Mouse (Mus musculus): ENCODE measurements around the gene Rps17. TPM values are rescaled to one million over a fixed set of nuclear protein-coding genes. Genes with fewer than 3 reads are reported as not detected.

The Rps17 gene
- 100 to 1,000 TPM; 621 to 626 TPM for total RNA-seq (2021)

DNA sequence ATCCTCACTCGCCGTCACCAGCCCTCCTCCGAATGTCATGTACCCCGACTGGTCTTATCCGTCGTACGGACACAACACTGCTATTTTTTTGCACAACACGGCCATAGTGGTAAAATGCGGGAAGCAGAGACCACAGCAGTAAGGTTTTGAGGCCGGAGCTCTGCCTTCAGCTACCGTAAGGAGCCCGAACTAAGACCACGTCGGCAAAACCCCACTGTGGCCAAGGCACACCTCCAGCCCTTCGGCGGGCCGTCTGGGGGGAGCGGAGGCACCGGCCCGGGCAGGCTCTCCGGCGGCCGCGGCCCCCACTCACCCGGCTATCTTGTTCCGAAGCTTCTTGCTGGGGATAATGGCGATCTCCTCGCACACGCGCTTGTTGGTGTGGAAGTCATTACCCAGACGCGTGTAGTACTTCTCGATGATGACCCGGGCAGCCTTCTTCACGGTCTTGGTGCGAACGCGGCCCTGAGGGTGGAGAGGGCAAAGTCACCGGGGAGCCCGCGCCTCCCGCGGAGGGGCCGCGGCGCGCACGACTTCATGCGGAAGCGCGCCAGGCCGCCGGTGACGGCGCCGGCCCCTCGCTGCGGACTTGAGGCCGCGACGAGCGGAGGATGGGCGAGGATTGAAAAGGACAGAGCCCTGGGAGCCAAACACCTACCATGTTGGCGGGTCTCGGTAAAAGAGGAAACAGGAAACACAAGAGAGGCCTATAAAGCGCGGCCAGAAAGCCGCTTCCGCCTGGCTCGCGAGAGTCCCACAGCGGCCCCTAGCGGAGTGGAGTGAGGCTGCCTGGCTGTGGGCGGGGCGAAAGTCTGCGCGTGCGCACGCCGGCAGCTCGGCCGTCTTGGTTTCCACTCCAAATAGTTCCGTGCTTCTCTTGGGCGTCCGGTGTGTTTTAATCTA is at the start of gene Rps17:
Gene Rps17 (minus strand): TSS at position 711 of the 903 bp plus-strand sequence.
- DNase-seq (ENCODE audit: extremely low spot score in 1 of 2, low spot score in 2 of 2): peak; percentile 95
- intact Hi-C loops (cut with DNase I): loop anchor here (5.0 kb wide), 1 partner anchor 228 kb away; the partner anchor contains the start of gene Whamm

DNA sequence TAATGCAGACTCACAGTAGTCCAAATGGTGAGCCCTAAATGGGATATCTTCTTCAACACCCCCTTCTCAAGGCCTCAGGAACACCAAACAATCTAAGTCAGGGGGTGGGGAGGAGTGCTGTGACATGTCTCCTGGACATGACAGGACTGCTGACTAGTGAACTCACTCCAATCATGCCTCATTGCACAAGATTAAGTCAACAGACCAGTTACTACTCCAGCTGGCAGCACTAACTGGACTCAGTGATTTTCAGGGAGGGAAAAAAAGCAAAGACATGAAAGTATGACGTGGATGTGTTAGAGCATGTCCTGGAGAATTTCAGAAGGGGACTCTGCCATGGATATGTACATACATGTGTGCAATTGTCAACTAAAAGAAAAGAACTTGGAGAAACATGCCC is 34.3 kb upstream of the Rps17 start:
- intact Hi-C loops (cut with DNase I): no loop called here
- DNase-seq (ENCODE audit: extremely low spot score in 1 of 2, low spot score in 2 of 2): no peak

DNA sequence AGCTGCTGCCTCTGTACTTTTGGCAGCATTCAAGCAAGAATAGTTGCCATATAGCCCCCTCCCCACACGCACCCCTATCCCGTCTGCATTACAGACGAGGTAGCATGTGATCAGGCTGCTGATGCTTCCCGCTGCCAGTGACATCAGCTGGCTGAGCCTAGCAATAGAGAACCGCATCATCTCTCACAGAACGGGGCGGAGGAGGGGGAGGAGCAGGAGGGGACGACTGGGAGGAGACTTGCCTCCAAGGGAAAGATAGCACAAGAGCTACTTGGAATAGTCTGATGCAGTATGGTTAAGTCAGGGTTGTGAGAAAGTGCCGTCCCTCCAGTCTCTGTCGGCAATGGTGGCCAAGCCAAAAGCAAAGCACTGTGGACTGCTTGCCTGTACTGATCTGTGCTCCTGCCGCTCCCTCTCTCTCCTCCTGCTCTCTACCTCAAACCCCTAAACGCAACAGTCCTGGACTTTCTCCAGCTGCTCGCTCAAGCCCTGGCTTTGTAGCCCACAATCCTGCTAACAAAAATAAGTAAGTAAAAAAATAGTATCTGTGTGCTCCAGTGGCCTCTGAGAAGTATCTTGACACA is 27.4 kb upstream of the Rps17 start:
- DNase-seq (ENCODE audit: extremely low spot score in 1 of 2, low spot score in 2 of 2): peak; percentile 71 to 79
- intact Hi-C loops (cut with DNase I): no loop called here

DNA sequence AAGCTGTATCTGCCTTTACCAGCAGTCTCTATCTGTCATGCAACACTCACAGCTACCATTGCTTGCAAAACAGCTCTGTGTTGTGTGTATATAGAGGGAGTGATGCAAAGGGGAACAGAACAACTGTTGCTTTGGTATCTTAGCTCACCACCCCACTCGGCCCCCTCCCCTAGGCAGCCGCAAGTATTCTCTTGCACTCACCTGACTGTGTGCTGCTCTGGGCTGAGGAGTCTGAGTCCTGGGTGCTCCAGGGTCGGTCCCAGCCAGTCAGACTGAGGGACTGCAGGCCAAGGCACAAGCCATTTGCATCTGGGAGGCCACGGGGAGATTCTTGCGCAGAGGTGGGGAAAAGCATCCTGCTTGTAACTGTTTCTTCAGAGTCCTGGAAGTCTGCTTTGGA is 26.8 kb upstream of the Rps17 start:
- intact Hi-C loops (cut with DNase I): no loop called here
- DNase-seq (ENCODE audit: extremely low spot score in 1 of 2, low spot score in 2 of 2): no peak

DNA sequence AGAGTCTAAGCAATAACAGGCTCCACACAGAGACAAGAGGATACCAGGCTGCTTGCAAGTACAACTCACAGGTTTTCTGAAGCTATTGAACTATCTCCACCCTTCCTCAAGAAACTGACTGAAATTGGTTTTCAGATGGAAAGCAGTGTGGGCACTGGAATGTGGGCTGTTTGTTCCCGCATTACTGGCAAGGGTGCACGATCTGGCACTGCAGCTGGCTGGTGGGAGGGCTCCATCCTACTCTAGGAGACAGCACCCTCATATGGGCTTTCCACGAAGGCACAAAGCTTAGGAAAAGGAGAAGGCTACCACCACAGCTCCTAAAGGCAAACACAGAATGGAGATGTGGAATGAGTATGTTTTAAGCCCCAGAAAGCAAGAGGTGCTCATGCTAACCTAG is 24.7 kb upstream of the Rps17 start:
- intact Hi-C loops (cut with DNase I): loop anchor here (10.0 kb wide), 1 partner anchor 85 kb away; the partner anchor contains the start of gene Cpeb1
- no peak for DNase-seq (ENCODE audit: extremely low spot score in 1 of 2, low spot score in 2 of 2)

DNA sequence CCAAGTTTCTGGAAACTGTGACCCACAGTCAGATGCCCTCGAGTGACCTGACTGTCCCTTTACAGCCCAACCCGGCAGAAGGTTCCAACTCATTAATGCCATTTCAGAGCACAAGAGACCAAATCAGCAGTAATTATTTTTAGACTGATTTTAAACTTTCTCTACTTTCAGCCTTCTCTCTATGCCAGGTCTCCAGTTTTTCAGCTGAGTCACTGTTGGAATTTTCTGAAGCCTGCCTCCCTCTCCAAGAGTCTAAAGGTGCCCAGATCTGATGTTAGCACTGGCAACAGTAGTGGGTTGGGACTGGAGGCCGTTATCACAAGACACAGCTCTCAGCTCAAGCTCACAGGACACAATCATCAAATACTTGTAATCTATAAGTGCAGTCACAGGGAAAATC is 22.9 kb upstream of the Rps17 start:
- DNase-seq (ENCODE audit: extremely low spot score in 1 of 2, low spot score in 2 of 2): no peak
- intact Hi-C loops (cut with DNase I): loop anchor here (10.0 kb wide), 1 partner anchor 87 kb away; the partner anchor contains the start of gene Cpeb1

DNA sequence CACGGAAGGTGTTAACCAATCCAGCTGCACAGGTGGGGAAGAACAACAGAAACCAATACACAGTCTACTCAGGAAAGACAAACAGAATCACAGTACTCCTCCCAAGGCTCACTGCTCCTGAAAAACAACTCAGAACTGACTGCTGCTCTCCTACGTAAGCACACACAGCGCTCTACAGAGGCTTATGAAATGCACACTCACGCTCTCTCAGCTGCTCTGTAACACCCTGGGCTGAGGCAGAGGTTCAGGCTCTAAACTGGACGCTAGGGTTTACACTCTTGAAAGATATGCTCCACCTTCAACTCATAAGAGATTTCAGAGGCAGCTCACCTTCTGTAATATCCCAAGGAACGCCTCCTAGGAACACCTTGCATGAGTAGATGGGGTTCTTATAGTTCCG is 11.9 kb upstream of the Rps17 start:
- intact Hi-C loops (cut with DNase I): no loop called here
- no peak for DNase-seq (ENCODE audit: extremely low spot score in 1 of 2, low spot score in 2 of 2)

DNA sequence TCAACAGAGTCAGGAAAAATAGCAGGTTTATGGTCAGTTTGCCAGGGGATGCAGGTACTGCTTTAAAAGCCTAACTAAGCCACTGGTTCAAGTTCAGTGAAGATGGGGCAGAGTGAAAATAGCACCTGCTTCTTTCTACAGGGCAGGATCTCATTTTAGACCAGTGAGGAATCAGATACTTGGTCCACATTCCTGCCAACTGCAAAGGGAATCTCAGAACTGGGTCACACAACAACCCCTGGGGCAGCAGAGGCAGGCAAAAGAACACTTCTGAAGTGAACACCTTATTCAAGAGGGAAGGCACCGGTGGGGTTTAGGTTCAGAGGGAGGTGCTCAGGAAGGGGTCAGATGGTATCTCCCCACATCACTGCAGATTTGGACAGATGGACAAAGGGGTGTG is 11.3 kb upstream of the Rps17 start:
- intact Hi-C loops (cut with DNase I): no loop called here
- DNase-seq (ENCODE audit: extremely low spot score in 1 of 2, low spot score in 2 of 2): no peak

DNA sequence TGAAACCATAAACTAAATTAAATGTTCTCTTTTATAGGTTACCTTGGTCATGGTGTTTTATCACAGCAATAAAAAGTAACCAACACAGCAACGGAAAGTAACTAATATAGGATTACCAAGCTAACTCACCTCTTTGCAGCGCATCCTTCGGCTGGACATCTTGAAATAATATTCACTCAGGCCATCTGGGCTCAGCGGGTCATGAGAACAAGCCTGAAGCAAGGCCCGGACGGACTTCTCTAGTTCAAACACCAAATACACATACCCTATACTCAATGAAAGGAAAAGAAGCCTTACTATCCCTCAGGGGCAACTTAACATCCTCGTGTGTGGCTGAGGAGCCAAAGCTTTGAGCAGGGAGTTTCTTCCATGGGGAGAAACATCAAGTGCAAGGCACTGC is 10.7 kb upstream of the Rps17 start:
- intact Hi-C loops (cut with DNase I): no loop called here
- DNase-seq (ENCODE audit: extremely low spot score in 1 of 2, low spot score in 2 of 2): no peak

DNA sequence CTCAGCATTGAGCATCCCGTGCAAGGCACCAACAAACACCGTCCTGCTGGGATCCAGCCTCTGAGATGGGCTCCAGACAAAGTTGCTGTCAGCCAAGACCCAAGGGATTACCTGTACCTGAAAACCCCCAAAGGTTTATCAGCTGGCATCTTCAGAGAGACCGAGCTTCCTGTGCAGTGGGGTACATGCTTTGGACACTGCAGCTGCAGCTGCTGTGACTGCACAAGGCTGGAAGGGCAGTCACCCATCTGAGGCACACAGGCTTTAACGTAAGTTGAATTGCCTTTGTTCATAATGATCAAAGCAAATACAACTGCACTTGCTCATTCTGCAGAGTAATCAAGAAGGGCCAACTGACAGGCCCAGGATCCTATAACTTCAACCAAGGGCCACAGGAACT is 6.8 kb upstream of the Rps17 start:
- DNase-seq (ENCODE audit: extremely low spot score in 1 of 2, low spot score in 2 of 2): no peak
- intact Hi-C loops (cut with DNase I): no loop called here

DNA sequence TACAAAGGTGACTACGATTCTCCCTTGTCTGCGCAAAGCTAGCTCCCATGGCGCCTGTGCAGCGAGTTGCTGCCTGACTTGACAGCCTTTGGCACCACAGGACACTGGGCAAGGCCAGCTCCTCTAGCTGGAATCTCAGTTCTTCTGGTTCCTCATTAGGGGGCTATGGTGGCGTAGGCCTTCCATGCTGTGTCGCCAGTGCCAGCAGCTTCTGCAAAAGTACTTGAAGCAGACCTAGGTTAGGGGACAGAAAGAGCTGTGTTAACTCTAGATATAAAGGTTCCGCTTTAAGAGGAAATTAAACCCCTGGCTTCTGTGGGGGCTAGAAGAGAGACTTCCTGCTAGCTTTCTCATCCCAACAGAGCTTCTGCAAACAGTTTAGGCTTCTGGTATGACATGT is 3.2 kb upstream of the Rps17 start:
- no peak for DNase-seq (ENCODE audit: extremely low spot score in 1 of 2, low spot score in 2 of 2)
- intact Hi-C loops (cut with DNase I): loop anchor here (5.0 kb wide), 1 partner anchor 224 kb away; the partner anchor contains the start of gene Whamm

DNA sequence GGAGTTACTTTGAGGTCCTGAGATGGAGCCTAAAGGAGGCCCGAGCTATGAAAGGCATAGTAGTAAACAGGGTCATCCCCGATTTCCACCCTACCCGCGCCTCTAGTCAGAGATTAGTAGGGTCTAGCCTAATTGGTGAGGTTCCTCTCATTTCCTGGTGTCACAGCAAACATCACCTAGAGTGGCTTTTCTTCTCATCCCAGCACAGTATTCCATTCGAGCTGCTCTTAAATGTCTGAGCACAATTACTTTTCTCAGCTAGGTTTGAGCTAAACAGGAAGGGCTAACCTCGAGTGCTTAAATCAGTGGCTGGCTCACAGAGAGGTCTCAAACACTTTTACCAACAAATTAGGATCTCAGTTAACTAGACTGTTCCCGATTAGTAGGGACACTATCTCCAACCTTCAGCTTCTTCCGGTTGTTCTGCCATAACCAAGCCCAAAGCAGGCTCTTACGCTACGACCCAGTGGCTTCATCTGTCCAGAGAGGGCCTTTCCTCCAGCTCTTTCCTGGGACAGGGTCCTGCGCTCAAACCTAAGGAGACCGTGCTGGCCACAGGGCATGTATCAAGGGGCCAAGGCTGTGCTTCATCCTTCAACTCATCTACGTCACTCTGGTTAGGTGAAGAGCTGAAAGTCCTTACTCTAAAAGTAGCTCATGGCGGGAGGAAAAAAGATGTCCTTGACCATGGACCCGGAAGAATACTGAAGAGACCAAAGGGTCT is 555 bp upstream of the Rps17 start:
- DNase-seq (ENCODE audit: extremely low spot score in 1 of 2, low spot score in 2 of 2): peak in 1 of 2 experiments; percentile 17
- intact Hi-C loops (cut with DNase I): loop anchor here (5.0 kb wide), 1 partner anchor 227 kb away; the partner anchor contains the start of gene Whamm

DNA sequence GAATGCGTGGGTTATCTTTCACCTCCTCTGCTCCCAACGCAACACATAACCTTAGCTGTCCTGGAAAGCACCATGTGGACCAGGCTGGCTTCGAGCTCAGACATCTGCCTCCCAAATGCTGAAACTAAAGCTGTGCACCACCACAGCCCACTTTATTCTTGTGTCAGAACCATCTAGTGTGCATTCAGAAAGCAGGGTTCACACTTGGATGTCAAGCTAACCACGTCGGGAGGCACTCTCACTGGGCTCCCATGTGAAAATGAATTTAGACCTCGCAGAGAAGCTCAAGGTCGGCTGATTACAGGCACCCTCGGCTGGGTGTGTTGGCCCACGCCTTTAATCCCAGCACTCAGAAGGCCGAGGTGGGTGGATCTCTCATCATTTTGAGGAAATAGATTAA is 1.2 kb downstream of the Rps17 start:
- intact Hi-C loops (cut with DNase I): no loop called here
- no peak for DNase-seq (ENCODE audit: extremely low spot score in 1 of 2, low spot score in 2 of 2)

DNA sequence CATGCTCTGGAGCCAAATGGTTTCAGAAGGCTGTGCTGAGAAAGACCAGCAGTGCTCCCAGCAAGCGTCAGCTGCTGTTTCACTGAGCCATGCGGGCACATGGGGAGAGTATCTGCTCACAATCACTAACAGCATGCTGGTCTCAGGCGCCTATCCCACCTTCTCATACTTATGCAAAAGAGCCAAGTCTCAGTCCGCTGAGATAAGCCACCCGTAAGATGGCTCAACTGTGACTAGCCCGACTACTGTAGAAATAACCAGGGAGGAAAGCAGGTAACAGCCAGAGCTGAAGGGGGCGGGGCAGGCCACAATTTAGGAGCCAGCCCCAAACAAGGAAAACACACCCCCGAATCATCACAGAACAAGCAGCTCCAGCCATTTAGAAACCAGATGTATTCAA is 1.7 kb downstream of the Rps17 start:
- intact Hi-C loops (cut with DNase I): no loop called here

DNA sequence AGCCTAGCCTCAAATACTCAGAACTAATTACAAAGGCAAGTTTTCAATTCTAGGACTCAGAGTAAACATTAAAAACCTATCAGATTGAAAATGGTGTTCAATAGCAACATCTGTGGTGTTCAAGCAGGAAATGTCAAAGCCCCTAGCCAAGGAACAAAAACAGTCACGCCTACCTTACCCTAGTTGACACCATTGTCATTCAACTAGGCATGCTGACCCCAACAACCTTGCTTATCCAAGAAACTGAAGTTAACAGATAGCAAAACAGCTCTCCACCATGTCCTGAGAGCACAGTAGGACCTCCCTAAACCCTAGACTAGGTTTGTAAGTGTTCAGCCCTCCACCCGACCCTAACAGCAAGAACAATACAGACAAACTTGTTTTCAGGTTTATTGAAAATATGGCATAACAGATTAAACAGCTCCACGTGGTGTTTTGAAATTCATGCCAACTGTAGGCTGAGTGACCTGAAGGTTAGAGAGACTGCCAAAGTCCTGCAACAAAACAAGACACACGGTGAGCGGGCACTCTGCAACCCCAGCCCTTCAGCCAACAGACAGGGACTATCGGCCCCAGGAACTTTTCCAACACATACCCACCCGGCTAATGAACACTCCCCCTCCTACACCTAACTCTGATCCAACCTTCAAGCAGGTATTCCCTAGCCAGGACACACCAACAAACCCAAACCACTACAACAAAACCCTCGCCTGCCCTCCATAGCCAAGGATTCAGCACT is 2.5 kb downstream of the Rps17 start:
- intact Hi-C loops (cut with DNase I): no loop called here
- no peak for DNase-seq (ENCODE audit: extremely low spot score in 1 of 2, low spot score in 2 of 2)

More for the DNA sequence above, 1.7 kb downstream of the Rps17 start:
- DNase-seq (ENCODE audit: extremely low spot score in 1 of 2, low spot score in 2 of 2): no peak

DNA sequence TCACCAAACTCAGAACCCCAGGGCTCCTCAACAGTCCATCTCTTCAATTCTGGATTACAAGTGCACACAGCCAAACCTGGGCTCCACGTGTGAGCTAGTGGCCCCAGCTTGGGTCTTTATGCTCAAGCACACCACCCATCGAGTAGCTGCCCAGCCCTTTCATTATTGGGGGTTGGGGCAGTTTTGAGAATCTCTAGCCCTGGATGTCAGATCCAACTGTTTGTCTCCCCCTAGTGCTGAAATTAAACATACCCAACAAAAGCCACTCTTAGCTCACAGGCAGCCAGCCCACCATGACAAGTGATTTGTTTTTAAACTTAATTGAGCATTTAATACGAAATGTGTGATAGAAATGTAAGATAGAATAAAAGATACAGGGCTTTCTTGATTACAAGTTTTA is 3.5 kb downstream of the Rps17 start:
- intact Hi-C loops (cut with DNase I): no loop called here
- no peak for DNase-seq (ENCODE audit: extremely low spot score in 1 of 2, low spot score in 2 of 2)

DNA sequence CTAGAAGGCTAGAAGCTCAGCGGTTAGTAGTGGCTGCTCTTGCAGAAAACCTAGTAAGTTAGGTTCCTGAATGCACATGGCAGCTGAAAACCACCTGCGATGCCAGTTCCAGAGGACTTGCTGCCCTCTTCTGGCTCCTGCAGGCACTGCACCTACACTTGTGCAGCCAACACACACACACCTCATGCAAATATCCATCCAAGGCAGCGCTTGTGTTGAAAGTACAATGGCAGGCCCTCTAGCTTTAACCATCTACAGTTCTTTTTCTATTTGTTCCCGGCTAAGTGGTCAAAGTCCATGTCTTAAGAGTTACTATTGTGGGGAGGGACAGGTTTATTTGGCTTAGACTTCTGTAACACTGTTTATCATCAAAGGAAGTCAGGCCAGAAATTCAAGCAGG is 5.3 kb downstream of the Rps17 start:
- DNase-seq (ENCODE audit: extremely low spot score in 1 of 2, low spot score in 2 of 2): peak; percentile 39 to 69
- intact Hi-C loops (cut with DNase I): loop anchor here (2.0 to 5.0 kb wide), 2 partner anchors 127 to 175 kb away; partner anchors contain the start of gene Pde8a

DNA sequence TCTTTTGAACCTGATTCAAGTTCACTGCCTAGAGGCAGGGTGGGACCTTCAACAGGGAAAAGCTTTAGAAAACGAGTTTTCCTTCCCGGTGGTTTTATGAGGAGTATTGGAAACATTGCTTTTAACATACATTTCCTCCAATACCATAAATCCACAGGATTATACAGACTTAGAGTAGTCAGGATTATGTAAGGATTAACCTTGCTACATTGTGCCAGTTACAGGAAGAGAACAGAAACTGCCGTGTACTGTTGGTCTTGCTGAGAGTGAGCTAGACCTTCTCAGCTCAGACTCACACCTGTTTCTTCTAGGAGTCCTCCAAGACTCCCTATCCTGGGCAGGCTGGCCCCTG is 6.6 kb downstream of the Rps17 start:
- DNase-seq (ENCODE audit: extremely low spot score in 1 of 2, low spot score in 2 of 2): no peak
- intact Hi-C loops (cut with DNase I): loop anchor here (2.0 to 5.0 kb wide), 2 partner anchors 126 to 174 kb away; partner anchors contain the start of gene Pde8a

Data from left cerebral cortex, postnatal 10 days (tissue).